Mouse (Mus musculus) lung, postnatal 25 days (tissue): ENCODE measurements around the gene Cbwd1.
"Not testable (repeated sequence)": the region's sequence is repeated elsewhere in the genome, so short reads cannot be mapped to it uniquely, and the experiment has no call there.

Experiments used
- DNase-seq: peaks from one replicate; pipeline ENCODE4 v3.0.0; 2022; ENCODE audit warnings: low spot score

Gene Cbwd1

DNA sequence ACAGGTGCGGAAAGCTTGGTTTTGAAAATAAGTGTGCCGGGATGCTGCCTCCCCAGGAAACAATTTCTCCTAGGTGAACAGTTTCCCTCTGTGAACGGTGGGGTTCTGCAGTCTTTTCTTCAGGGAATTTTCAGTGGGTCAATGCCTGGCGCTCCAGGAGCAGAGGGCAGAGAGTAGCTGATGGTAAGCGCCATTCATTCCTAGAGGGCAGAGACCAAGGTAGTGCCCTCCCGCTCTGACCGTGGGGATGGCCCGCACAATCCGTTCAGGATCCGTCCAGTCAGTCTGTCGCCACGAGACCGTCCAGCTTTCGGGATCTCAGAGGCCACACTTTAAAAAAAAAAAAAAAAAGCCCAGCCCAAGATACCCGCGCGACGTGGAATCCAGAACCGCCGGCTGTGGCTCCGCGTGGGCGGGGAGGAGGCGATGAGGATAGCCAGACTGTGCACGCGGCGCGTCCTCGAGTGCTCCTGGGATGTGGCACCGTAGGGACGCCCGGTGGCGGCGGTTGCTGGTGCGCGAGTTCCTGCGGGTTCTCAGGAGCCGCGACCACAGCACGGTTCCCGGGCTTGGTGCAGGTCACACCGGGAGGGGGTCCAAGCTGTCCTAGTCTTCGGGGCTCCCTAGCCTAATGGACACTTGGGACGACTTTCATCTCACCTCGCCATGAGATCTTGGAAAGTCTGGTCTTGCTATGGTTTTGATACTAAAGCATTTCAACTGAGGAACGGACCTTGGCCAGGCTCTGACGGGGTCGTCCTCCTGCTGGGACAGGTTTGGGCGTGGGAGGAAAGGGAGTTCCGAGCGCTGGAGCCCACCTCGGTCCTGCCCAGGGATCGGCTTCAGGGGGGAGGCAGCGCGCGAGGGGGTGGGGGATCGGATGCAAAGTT is 64.2 kb downstream of the Cbwd1 start:
- DNase-seq = no peak

GRCm38 (mm10) chr19:24896536-24896935 is 64.9 kb downstream of the Cbwd1 start:
- DNase-seq = no peak

DNA sequence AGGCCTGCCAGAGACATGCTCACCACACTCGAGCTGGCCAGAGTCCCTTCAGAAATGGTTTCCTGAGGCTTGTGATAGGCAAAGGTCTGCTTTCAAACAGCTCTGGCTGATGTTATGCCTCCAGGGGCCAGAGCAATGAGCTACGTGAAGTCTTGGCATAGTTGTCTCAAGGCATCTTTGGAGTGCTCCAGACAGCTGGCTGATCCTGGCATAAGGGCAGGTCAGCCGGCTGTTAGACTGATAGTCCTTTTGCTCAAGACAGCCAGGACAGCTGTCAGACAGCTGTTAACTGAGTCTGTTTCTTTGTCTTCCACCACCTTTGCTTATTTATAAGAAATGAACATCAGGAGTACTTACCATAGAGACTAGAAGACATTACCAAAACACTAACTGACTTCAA is 74.5 kb downstream of the Cbwd1 start:
- no peak for DNase-seq

- DNase-seq = peak; percentile 56
These were observed 75.9 kb downstream of the Cbwd1 start for GRCm38 (mm10) chr19:24885504-24885903.

GRCm38 (mm10) chr19:24881237-24881636 is 80.2 kb downstream of the Cbwd1 start:
- DNase-seq = no peak

- DNase-seq = not testable (repeated sequence)
These were observed 86.1 kb downstream of the Cbwd1 start, which contains the start of gene Gm10053 for GRCm38 (mm10) chr19:24875129-24875870. Gm10053 (plus strand) TSS chr19:24875686.

DNA sequence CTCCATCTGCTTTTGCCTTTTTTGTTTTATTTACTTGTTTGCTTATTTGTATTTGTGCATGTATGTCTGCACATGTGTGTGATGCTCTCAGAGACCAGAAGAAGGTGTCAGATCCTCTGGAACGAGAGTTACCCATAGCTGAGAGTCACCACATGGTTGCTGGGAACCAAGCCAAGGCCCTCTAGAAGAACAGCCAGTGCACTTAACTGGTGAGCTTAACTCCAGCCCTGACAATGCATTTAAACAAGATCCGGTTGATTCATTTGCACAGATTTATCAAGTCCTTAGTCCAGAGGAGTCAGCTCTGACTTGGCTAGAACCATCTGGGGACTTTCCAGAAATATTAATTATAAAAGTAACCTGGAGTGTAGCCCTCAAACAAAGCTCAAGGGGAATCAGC is 87.5 kb downstream of the Cbwd1 start:
- DNase-seq = no peak

GRCm38 (mm10) chr19:24871037-24871635 is 90.3 kb downstream of the Cbwd1 start:
- DNase-seq = peak; percentile 55
